Mouse (Mus musculus): ENCODE results near the gene Itpr2. TPM values are rescaled to one million over a fixed set of nuclear protein-coding genes. Genes with fewer than 3 reads are reported as not detected.
"Not testable (repeated sequence)": the region's sequence is repeated elsewhere in the genome, so short reads cannot be mapped to it uniquely, and the experiment has no call there.

The Itpr2 gene
- polyA plus RNA-seq, 1 experiment = 8.5 TPM

- DNase-seq (ENCODE audit: extremely low spot score in 1 of 2, low spot score in 1 of 2) = peak in 1 of 2 experiments; percentile 16
Measured at GRCm38 (mm10) chr6:146473216-146473955, 28.6 kb downstream of the Itpr2 start.

- DNase-seq (ENCODE audit: extremely low spot score in 1 of 2, low spot score in 1 of 2) = no peak
Measured at GRCm38 (mm10) chr6:146470378-146470777, 31.6 kb downstream of the Itpr2 start.

- no peak for DNase-seq (ENCODE audit: extremely low spot score in 1 of 2, low spot score in 1 of 2)
Measured at GRCm38 (mm10) chr6:146469936-146470335, 32.1 kb downstream of the Itpr2 start.

GRCm38 (mm10) chr6:146468361-146468760 lies 33.7 kb downstream of the Itpr2 start:
- no peak for DNase-seq (ENCODE audit: extremely low spot score in 1 of 2, low spot score in 1 of 2)

- DNase-seq (ENCODE audit: extremely low spot score in 1 of 2, low spot score in 1 of 2) = not testable (repeated sequence)
Measured at GRCm38 (mm10) chr6:146464645-146465042, 37.4 kb downstream of the Itpr2 start.

GRCm38 (mm10) chr6:146464014-146464644 lies 37.9 kb downstream of the Itpr2 start:
- DNase-seq (ENCODE audit: extremely low spot score in 1 of 2, low spot score in 1 of 2) = no peak

DNA sequence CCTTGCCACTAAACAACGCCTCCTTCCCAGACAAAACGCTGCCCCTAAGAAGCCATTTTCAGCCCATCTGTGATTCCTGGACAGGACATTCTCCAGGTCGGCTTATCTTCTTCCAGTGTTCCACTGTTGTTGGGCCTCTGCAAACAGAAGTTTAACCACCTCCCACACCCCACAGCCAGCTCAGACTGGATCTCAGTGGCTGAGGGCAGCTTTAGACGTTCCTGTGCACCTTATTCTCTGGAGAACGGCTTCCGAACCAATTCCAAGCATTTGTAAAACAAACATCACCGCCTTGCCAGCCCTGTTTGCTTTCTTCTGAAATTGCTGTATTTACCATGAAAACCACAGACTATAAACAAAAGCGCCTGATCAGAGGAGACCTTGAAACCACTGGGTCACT lies 41.1 kb downstream of the Itpr2 start:
- no peak for DNase-seq (ENCODE audit: extremely low spot score in 1 of 2, low spot score in 1 of 2)

GRCm38 (mm10) chr6:146458436-146458835 lies 43.6 kb downstream of the Itpr2 start:
- no peak for DNase-seq (ENCODE audit: extremely low spot score in 1 of 2, low spot score in 1 of 2)

DNA sequence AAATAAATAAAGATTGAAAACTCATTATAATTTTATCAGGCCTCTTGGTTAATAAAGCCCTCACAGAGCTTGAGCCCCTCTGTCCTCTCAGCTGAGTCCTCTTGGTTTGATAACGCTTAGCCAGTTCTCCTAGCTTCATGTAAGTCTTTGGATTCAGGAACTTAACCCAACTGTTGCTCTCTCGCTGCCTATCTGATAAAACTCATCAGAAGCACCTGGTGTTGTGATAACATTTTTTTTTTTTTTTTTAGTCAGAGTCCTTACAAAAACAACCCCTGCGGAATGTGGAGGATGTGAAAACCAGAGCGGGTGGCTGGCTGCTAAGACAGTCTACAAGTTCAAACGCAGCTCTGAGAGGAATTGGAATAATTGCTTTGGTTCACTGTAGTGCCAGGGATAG lies 45.3 kb downstream of the Itpr2 start:
- no peak for DNase-seq (ENCODE audit: extremely low spot score in 1 of 2, low spot score in 1 of 2)

DNA sequence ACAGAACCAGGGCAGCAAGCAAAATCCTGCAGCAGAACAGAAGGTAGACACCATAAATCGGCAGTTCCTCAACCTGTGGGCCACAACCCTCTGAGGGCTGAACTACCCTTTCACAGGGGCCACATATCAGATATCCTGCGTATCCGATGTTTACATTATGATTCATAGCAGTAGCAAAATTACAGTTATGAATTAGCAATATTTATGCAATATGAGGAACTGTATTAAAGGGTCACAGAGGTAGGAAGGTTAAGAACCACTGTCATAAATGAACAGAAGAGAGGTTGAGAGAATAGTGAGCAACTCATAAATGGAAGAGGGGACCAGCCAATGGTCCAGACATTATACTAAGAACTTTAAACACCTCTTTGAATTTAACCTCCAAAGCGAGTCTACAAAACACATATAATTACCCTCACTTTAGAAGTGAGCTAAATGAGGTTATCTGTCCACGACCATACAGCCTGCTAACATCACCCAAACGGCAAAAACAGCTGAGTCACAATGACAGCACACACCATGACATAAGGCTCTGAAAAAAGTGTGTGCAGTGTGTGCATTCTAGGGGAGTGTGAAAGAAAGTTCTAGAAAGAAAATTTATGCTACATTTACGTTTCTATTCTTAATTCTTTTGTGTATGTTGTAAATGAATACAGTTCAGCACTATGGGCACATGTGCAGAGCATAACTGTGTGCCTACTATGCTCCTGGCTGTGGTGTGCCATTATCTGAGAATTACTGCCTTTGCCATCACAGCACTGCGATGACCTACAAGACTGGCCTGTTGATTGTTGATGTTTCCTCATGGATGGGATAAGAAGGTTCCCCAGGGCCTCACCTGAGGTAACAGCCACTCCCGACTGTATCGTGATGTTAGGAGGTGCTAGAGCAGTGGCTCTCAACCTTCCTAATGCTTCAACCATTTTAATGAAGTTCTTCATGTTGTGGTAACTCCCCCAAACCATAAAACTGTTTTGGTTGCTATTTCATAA lies 47.2 kb downstream of the Itpr2 start:
- no peak for DNase-seq (ENCODE audit: extremely low spot score in 1 of 2, low spot score in 1 of 2)

- DNase-seq (ENCODE audit: extremely low spot score in 1 of 2, low spot score in 1 of 2) = no peak
Measured at GRCm38 (mm10) chr6:146452474-146452873, 49.5 kb downstream of the Itpr2 start.

DNA sequence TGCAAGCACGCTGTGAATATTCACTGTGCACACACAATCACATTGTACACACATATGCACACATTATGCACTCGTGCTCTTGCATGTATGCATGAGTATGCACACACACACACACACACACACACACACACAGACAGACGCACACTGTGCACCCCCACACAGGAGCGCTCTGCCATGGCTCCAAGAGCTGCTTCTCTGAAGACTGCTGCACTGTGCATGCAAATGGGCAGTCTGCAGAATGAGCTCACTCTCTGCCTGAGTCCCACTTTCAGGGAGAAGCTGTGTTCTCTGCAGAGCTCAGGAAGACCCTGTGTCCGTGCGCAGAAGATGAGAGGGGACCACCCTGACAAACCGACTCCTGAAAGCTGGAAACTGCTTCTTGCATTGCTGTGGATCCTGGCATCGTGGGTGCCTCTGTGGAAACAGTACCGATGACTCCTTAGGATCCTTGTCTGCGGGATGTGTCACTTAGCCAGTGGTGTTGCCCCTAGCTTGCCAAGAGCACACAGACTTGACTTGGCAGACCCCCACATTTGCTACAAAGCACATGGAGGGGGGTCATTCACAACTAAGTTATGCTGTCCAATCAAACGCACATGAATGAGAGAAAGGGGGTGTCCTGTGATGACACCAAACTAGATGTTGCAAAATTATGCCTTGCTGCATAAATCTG lies 55.9 kb downstream of the Itpr2 start:
- peak in 1 of 2 experiments; percentile 17 for DNase-seq (ENCODE audit: extremely low spot score in 1 of 2, low spot score in 1 of 2)

- DNase-seq (ENCODE audit: extremely low spot score in 1 of 2, low spot score in 1 of 2) = no peak
Measured at GRCm38 (mm10) chr6:146439826-146440225, 62.2 kb downstream of the Itpr2 start.

- DNase-seq (ENCODE audit: extremely low spot score in 1 of 2, low spot score in 1 of 2) = peak in 1 of 2 experiments; percentile 45
Measured at GRCm38 (mm10) chr6:146439071-146439818, 62.8 kb downstream of the Itpr2 start.

- DNase-seq (ENCODE audit: extremely low spot score in 1 of 2, low spot score in 1 of 2) = no peak
Measured at GRCm38 (mm10) chr6:146438057-146438456, 64.0 kb downstream of the Itpr2 start.

- DNase-seq (ENCODE audit: extremely low spot score in 1 of 2, low spot score in 1 of 2) = no peak
Measured at GRCm38 (mm10) chr6:146436916-146437496, 65.0 kb downstream of the Itpr2 start.

DNA sequence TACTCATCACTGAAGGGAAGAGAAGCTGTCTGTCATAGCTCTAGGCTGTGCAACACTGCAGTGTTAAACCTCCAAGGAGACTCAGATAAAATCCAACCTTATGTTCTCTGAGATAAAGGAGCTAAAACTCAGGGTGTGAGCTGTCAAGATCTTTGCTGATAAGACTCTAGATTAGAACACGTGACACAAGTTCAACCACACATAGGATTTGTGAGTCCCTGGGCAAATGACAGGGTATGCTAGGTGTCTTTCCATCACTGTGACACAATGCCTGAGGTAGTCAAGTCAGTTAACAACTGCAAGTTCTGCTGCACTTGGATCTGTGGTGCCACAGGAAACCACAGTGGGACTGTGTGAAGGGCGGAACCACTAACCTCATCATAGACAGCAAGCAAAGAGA lies 67.8 kb downstream of the Itpr2 start:
- DNase-seq (ENCODE audit: extremely low spot score in 1 of 2, low spot score in 1 of 2) = no peak

DNA sequence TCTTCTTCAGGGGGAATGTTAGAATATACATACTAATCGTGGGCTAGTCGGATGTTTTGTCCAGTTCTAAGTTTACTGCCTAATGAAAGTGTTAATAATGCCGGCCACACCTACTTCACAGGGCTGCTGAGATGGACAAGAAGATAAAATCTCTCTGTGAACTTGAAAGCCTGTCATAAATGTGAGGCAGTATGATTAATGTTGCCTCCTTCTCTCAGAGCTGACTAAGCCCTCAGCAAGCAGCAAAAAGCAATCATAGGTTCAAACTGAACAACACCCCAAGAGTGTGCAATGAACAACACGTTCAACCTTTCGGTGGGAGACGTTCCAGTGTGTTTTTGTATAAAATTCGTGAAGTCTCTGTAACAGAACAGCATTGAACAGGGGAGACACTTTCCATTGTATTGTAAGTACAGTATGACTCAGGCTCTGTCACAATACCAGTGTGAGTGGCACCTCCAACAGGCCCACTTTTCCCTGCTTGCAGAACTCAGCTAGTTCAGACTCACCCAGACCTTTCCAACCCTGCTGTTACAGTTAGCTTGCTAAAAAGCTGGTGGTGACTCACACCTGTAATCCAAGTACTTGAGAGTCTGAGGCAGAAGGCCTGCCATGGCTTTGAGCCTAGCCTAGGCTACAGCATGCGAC lies 69.7 kb downstream of the Itpr2 start:
- no peak for DNase-seq (ENCODE audit: extremely low spot score in 1 of 2, low spot score in 1 of 2)

GRCm38 (mm10) chr6:146431777-146432176 lies 70.2 kb downstream of the Itpr2 start:
- DNase-seq (ENCODE audit: extremely low spot score in 1 of 2, low spot score in 1 of 2) = no peak
